Mouse (Mus musculus) bone marrow, adult 2 months (tissue): ENCODE results near the gene P4hb. TPM values are rescaled to one million over a fixed set of nuclear protein-coding genes. Genes with fewer than 3 reads are reported as not detected.
"Not testable (repeated sequence)": the region's sequence is repeated elsewhere in the genome, so short reads cannot be mapped to it uniquely, and the experiment has no call there.

Source experiments
- H3K27ac ChIP-seq: fragments of 200-500 bp; 2 replicates; pipeline ENCODE4 v1.5.1; 2012; ENCODE audit warnings: low read depth, mild to moderate bottlenecking, control low read depth, inconsistent platforms, low read length; ENCODE audit not compliant: control insufficient read depth, poor library complexity, insufficient read depth
- H3K4me1 ChIP-seq: fragments of 200-500 bp; 2 replicates; pipeline ENCODE4 v1.6.1; 2011; ENCODE audit warnings: low read length; ENCODE audit not compliant: control insufficient read depth, insufficient read depth
- H3K4me3 ChIP-seq: fragments of 200-500 bp; replicated peaks from 2 replicates; pipeline ENCODE3; 2011; ENCODE audit warnings: mild to moderate bottlenecking, low read depth, low read length, control low read depth; ENCODE audit not compliant: control insufficient read depth
- CTCF ChIP-seq: fragments of 200-500 bp; IDR thresholded peaks from 2 replicates; pipeline ENCODE4 v1.5.1; 2011; ENCODE audit warnings: low read length, control low read depth; ENCODE audit not compliant: control insufficient read depth, insufficient read depth
- POLR2A ChIP-seq: fragments of 200-500 bp; IDR thresholded peaks from 2 replicates; pipeline ENCODE4 v1.6.1; 2011; ENCODE audit warnings: low read depth, mild to moderate bottlenecking, control low read depth, low read length, borderline replicate concordance; ENCODE audit not compliant: control insufficient read depth
- WGBS: fragments of 180-500 bp; shearing (Covaris S2); methylation state at CpG from one replicate; pipeline ENCODE4 v1.1.7; 2018; 5-methylcytosine and 5-hydroxymethylcytosine counted together
- polyA plus RNA-seq: library from polyadenylated mRNA; stranded (reverse); fragments of >200 nt; gene quantifications from 2 replicates; pipeline ENCODE4 v1.2.4, GENCODE M21; 2011; ENCODE audit warnings: low replicate concordance; ENCODE audit not compliant: missing spikeins, insufficient read depth, insufficient read length

Gene P4hb
- polyA plus RNA-seq, 1 experiment = 236 TPM

GRCm38 (mm10) chr11:120603545-120603944, 30.5 kb upstream of the P4hb start:
- no peak overlapping the region for H3K27ac ChIP-seq

GRCm38 (mm10) chr11:120600716-120601115, 27.7 kb upstream of the P4hb start:
- WGBS = 63% methylated on average over 3 of the region's 3 CpGs
- peaks cover 6% of the 10 kb centered on the region for H3K4me1 ChIP-seq
- TF ChIP-seq POLR2A = no peak
- TF ChIP-seq CTCF = no peak
- no peak overlapping the region for H3K4me3 ChIP-seq
- H3K27ac ChIP-seq = no peak overlapping the region

More at GRCm38 (mm10) chr11:120603545-120603944, 30.5 kb upstream of the P4hb start:
- 77% methylated on average over 2 of the region's 2 CpGs for WGBS
- Histone ChIP-seq H3K4me1 (peaks cover 2% of the 10 kb centered on the region; the same call in 1 of the 2 replicates), H3K4me3 (no peak overlapping the region)
- TF ChIP-seq POLR2A (no peak), CTCF (no peak)

DNA sequence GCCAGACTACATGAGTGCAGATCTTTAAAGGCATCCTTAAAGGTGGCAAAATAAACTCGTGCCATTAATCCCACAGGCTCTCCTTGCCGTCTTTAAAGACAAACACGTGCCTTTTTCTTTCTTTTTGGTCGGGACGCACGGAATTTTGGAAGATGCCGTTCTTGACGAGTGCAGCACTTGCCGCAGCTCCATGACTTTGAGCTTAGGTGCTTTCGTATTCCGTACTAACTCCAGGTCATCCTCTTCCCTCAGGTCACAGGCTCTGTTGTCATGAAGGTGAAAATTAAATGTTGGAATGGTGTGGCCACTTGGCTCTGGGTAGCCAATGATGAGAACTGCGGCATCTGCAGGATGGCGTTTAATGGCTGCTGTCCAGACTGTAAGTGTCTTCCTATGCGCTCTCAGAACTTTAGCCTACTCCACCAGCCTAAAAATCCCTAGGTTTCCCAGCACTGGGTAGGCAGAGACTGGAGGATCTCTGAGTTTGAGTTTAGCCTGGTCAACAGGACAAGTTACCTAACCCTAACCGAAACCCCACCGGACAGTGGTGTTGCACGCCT, 26.0 kb upstream of the P4hb start:
- peak overlapping the region; percentile 95 for H3K27ac ChIP-seq
- peak overlapping the region; percentile 83 for H3K4me3 ChIP-seq
- no peak for TF ChIP-seq CTCF
- no peak for TF ChIP-seq POLR2A
- H3K4me1 ChIP-seq = peaks cover 6% of the 10 kb centered on the region
- WGBS = 43% methylated on average over 17 of the region's 17 CpGs

DNA sequence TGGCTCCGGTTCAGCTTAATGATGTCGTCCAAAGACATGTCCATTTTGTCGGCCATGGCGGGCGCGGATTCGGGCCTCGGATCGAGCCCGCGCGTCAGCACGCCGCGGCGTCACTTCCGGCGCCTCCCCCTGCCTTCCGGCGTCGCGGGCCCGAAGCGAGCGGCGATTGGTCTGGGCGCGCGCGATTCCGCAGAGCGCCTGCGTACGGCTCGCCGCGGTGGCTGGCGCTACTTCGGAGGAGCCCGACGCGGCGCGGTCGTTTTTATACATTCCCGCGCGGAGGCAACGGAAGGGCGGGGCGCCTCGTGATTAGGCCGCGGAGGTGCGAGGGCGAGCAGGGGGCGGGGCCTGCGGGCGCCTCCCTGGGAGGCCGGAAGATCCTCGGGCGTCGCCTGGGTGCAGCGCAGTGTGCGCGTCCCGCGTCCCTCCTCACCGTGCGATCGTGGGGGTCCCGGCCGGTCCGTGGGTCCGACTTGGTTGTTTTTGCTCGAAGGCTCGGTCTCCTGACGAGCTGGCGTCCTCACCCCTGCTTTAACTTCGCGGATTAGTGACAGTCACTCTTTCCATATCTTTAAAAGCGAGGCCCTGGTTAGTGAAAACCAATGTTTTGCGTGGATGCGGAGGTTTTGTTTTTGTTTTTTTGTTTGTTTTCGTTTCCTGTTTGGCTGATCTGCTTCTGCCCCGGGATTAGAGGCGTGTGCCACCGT, 25.4 kb upstream of the P4hb start, which contains the start of the genes Alyref and Anapc11:
TSS of gene Alyref (minus strand) at position 83 of the 707 bp plus-strand sequence.
TSS of gene Anapc11 (plus strand) at position 139 of the 707 bp plus-strand sequence.
- Histone ChIP-seq H3K27ac (peak within 1 kb of the TSS; percentile 95), H3K4me3 (peak within 1 kb of the TSS; percentile 95), H3K4me1 (peaks cover 6% of the 10 kb centered on the region)
- TF ChIP-seq CTCF (no peak), POLR2A (peak; percentile 70; the same call in 1 of the 2 replicates)
- WGBS = 1% methylated on average over 88 of the region's 88 CpGs

DNA sequence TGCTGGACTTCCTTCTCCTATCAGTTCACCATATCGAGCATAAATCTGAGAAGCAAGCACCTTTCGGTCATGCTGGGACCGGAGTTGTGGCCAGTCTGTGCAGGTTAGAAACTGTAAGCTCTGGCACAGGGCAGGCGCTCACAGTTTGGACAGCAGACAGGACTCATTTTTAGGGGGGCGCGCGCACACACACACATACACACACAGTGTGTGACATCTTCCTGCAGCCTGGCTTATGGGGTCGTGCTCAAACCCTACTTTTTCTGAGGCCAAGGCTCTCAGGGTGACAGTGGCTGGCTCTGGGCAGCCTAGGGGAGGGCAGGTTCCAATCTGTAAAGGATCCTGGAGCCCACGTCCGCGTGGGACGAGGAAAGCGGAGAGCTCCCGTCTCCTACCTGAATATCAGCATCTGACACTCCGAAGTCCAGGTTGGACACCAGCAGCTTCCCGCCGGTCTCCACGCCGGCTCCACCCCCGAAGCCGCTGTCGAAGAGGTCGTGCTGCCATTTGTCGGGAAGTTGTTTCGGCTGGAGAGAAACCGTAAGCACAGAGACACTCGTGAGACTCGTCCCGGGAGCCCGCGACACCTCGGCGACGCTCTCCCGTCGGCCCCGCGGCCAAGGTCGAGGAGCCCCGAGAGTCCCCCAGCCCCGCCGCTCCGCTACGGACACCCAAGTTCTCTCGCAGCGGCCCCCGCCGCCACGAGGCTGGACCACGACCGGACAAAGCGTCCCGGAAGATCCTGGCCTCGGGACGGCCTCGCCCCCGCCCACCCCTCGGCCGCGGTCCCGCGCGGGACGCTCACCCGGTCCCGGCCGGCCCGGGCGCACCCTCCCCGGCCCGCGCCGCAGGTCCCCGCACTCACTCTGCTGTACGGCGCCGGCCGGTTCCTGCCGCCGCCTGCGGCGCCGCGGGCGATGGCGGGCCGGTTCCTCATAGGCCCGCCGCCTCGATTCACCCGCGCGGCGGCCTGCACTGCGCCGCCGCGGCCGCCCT, 24.5 kb upstream of the P4hb start:
- 4% methylated on average over 96 of the region's 99 CpGs for WGBS
- H3K27ac ChIP-seq = peak overlapping the region; percentile 95
- H3K4me1 ChIP-seq = peaks cover 6% of the 10 kb centered on the region
- TF ChIP-seq POLR2A (no peak), CTCF (no peak)
- H3K4me3 ChIP-seq = peak overlapping the region; percentile 95

- WGBS = 34% methylated on average over 6 of the region's 6 CpGs
- no peak for TF ChIP-seq POLR2A
- no peak for TF ChIP-seq CTCF
- Histone ChIP-seq H3K4me3 (no peak overlapping the region), H3K27ac (no peak overlapping the region), H3K4me1 (no peaks in the 10 kb centered on the region)
Measured at GRCm38 (mm10) chr11:120588531-120588930, 15.5 kb upstream of the P4hb start.

DNA sequence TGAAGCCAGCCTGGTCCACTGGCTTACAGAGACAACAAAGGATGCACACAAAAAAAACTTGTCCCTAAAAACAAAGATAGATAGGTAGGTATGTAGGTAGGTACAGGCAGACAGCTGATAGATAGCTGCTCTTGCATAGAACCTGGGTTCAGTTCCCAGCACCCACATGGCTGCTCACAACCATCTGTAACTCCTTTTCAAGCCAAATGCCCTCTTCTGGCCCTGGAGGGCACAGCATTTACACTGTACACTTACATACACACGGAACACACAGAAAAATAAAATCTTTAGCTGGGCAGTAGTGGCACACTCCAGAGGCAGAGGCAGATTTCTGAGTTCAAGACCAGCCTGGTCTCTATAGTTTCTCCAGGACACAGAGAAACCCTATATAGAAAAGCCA, 10.9 kb upstream of the P4hb start:
- no peak for TF ChIP-seq CTCF
- no peak for TF ChIP-seq POLR2A
- H3K27ac ChIP-seq = no peak overlapping the region
- 88% methylated on average over 1 of the region's 1 CpGs for WGBS
- H3K4me3 ChIP-seq = no peak overlapping the region
- H3K4me1 ChIP-seq = peaks cover 4% of the 10 kb centered on the region

- not testable (repeated sequence) for H3K27ac ChIP-seq, H3K4me1 ChIP-seq, H3K4me3 ChIP-seq
- 96% methylated on average over 2 of the region's 2 CpGs for WGBS
Measured at GRCm38 (mm10) chr11:120582982-120583293, 9.9 kb upstream of the P4hb start.
